Comparison of ENCODE assay signal across 1 mouse cellular context in genomic region chr7:28584468-28584867, GRCm38 (mm10).
TF ChIP-seq lines count a peak whose summit lies in the region.

No protein-coding gene starts in this region.

TF ChIP-seq in MEL, 35 proteins besides CTCF, POLR2A, EP300 and RAD21:
- TF ChIP-seq TCF12 (IDR thresholded peaks at IDR 0.05; ENCODE audit: low read depth, low read length) (peak; percentile 43; the same call in 1 of the 2 replicates), ZMIZ1 (IDR thresholded peaks at IDR 0.05; ENCODE audit: low read depth, low read length) (no peak)
